Comparison of ENCODE assay signal across 15 mouse cellular contexts in genomic region chr8:61362301-61362913, GRCm38 (mm10).
DNase-seq lines count a peak whose midpoint lies in the region; ATAC-seq and TF ChIP-seq lines count a peak whose summit lies in the region.
"Had no signal": no experiment of that assay in that cellular context is flagged by ENCODE, and none has a peak within 500 bp of the region (broad histone marks: within the 10 kb centered on the region; RNA-seq: fewer than 3 reads in every experiment).

No protein-coding gene starts in this region.

- H3K27ac ChIP-seq in forebrain, embryonic 16.5 days (ENCODE audit: low read length) = no peak overlapping the region
- H3K27ac ChIP-seq in forebrain, embryonic 15.5 days (replicated peaks) = no peak overlapping the region
- H3K27ac ChIP-seq in lung, embryonic 14.5 days (ENCODE audit: low read depth) = peak overlapping the region; percentile 63
- no peak overlapping the region for H3K27ac ChIP-seq in stomach, embryonic 16.5 days (ENCODE audit: low read length)
- H3K27ac ChIP-seq in stomach, postnatal 0 days (replicated peaks) = no peak overlapping the region; the same call in 1 of the 2 replicates
- H3K27ac ChIP-seq: heart, embryonic 13.5 days; stomach, embryonic 15.5 days had no signal

- no peak overlapping the region for H3K4me3 ChIP-seq in forebrain, embryonic 16.5 days (replicated peaks; ENCODE audit: low read length)
- H3K4me3 ChIP-seq in forebrain, embryonic 15.5 days = no peak overlapping the region
- no peak overlapping the region for H3K4me3 ChIP-seq in lung, embryonic 14.5 days (ENCODE audit: low read depth, low read length)
- H3K4me3 ChIP-seq in stomach, embryonic 16.5 days (replicated peaks; ENCODE audit: low read length) = no peak overlapping the region
- no peak overlapping the region for H3K4me3 ChIP-seq in stomach, postnatal 0 days (ENCODE audit: low read depth, low read length)
- H3K4me3 ChIP-seq: heart, embryonic 13.5 days; stomach, embryonic 15.5 days had no signal

- H3K36me3 ChIP-seq in forebrain, embryonic 16.5 days (ENCODE audit: control insufficient read depth, insufficient read depth) = peaks cover 3% of the 10 kb centered on the region; the same call in 1 of the 2 replicates
- H3K36me3 ChIP-seq in forebrain, embryonic 15.5 days = peaks cover 11% of the 10 kb centered on the region
- H3K36me3 ChIP-seq in lung, embryonic 14.5 days (ENCODE audit: insufficient read depth) = peaks cover 42% of the 10 kb centered on the region
- H3K36me3 ChIP-seq in stomach, embryonic 16.5 days (ENCODE audit: control insufficient read depth, insufficient read depth, low read length) = peaks cover 3% of the 10 kb centered on the region; the same call in 1 of the 2 replicates
- no peaks in the 10 kb centered on the region; the same call in 1 of the 2 replicates for H3K36me3 ChIP-seq in stomach, postnatal 0 days (ENCODE audit: control insufficient read depth, insufficient read depth, low read length)

- no peaks in the 10 kb centered on the region for H3K9me3 ChIP-seq in forebrain, embryonic 16.5 days (ENCODE audit: control insufficient read depth, low read length)
- H3K9me3 ChIP-seq in forebrain, embryonic 15.5 days = no peaks in the 10 kb centered on the region
- no peaks in the 10 kb centered on the region for H3K9me3 ChIP-seq in lung, embryonic 14.5 days (ENCODE audit: low read depth, low read length)
- H3K9me3 ChIP-seq in stomach, embryonic 16.5 days (replicated peaks; ENCODE audit: control insufficient read depth, low read length) = no peaks in the 10 kb centered on the region
- H3K9me3 ChIP-seq in stomach, postnatal 0 days (ENCODE audit: control insufficient read depth, low read length) = no peaks in the 10 kb centered on the region
- H3K9me3 ChIP-seq: heart, embryonic 13.5 days; stomach, embryonic 15.5 days had no signal

- 72% methylated on average over 9 of the region's 9 CpGs for WGBS in forebrain, embryonic 16.5 days
- WGBS in forebrain, embryonic 15.5 days = 75% methylated on average over 9 of the region's 9 CpGs
- 66% methylated on average over 9 of the region's 9 CpGs for WGBS in lung, embryonic 14.5 days
- WGBS in stomach, embryonic 16.5 days = 56% methylated on average over 9 of the region's 9 CpGs
- 58% methylated on average over 9 of the region's 9 CpGs for WGBS in stomach, postnatal 0 days

- no peak overlapping the region for H3K9ac ChIP-seq in forebrain, embryonic 16.5 days (replicated peaks; ENCODE audit: low read depth, low read length)
- H3K9ac ChIP-seq in forebrain, embryonic 15.5 days (replicated peaks) = no peak overlapping the region
- no peak overlapping the region for H3K9ac ChIP-seq in lung, embryonic 14.5 days
- H3K9ac ChIP-seq in stomach, embryonic 16.5 days (ENCODE audit: low read length) = no peak overlapping the region
- H3K9ac ChIP-seq in stomach, postnatal 0 days (ENCODE audit: low read length) = no peak overlapping the region
- H3K9ac ChIP-seq: heart, embryonic 13.5 days; stomach, embryonic 15.5 days had no signal

- H3K4me2 ChIP-seq in forebrain, embryonic 16.5 days (ENCODE audit: low read length) = no peak overlapping the region
- no peak overlapping the region for H3K4me2 ChIP-seq in forebrain, embryonic 15.5 days (replicated peaks)
- H3K4me2 ChIP-seq in lung, embryonic 14.5 days = no peak overlapping the region
- no peak overlapping the region for H3K4me2 ChIP-seq in stomach, embryonic 16.5 days (ENCODE audit: low read depth, low read length)
- no peak overlapping the region for H3K4me2 ChIP-seq in stomach, postnatal 0 days (replicated peaks; ENCODE audit: low read depth)
- H3K4me2 ChIP-seq: heart, embryonic 13.5 days; stomach, embryonic 15.5 days had no signal

- H3K4me1 ChIP-seq in forebrain, embryonic 16.5 days (replicated peaks; ENCODE audit: control insufficient read depth, insufficient read depth, low read length) = no peaks in the 10 kb centered on the region; the same call in 1 of the 2 replicates
- H3K4me1 ChIP-seq in forebrain, embryonic 15.5 days = no peaks in the 10 kb centered on the region
- H3K4me1 ChIP-seq in lung, embryonic 14.5 days (ENCODE audit: insufficient read depth) = no peaks in the 10 kb centered on the region
- 0 out of 2 replicates have a peak, but pooled peaks cover 3% of the 10 kb centered on the region for H3K4me1 ChIP-seq in stomach, embryonic 16.5 days (ENCODE audit: control insufficient read depth, insufficient read depth, low read length)
- H3K4me1 ChIP-seq in stomach, postnatal 0 days (replicated peaks; ENCODE audit: control insufficient read depth, insufficient read depth) = no peaks in the 10 kb centered on the region
- H3K4me1 ChIP-seq: stomach, embryonic 15.5 days had no signal

- no peaks in the 10 kb centered on the region for H3K27me3 ChIP-seq in forebrain, embryonic 16.5 days (replicated peaks; ENCODE audit: control insufficient read depth, insufficient read depth, low read length)
- no peaks in the 10 kb centered on the region for H3K27me3 ChIP-seq in forebrain, embryonic 15.5 days
- no peaks in the 10 kb centered on the region for H3K27me3 ChIP-seq in lung, embryonic 14.5 days (ENCODE audit: insufficient read depth, low read length)
- H3K27me3 ChIP-seq in stomach, embryonic 16.5 days (ENCODE audit: control insufficient read depth, insufficient read depth, low read length) = no peaks in the 10 kb centered on the region
- no peaks in the 10 kb centered on the region for H3K27me3 ChIP-seq in stomach, postnatal 0 days (ENCODE audit: control insufficient read depth, insufficient read depth, low read length)
- H3K27me3 ChIP-seq: heart, embryonic 13.5 days; stomach, embryonic 15.5 days had no signal

- no peak for TF ChIP-seq EP300 in stomach, postnatal 0 days (optimal IDR thresholded peaks at IDR 0.05)

- DNase-seq in lung, embryonic 14.5 days = no peak
- no peak for DNase-seq in lung, postnatal 4 days
- no peak for DNase-seq in stomach, postnatal 0 days (ENCODE audit: low spot score)
- DNase-seq in right cerebral cortex, postnatal 4 days = no peak
- DNase-seq in right cerebral cortex, postnatal 36 days (ENCODE audit: low spot score in 2 of 2) = no peak
- DNase-seq: cerebellum, postnatal 10 days; kidney, adult 2 months; kidney, postnatal 14 days; right cerebral cortex, adult 18-20 months; spleen, adult 18-20 months had no signal

- no peak for TF ChIP-seq CTCF in lung, embryonic 14.5 days (IDR thresholded peaks at IDR 0.05; ENCODE audit: low read depth)
- TF ChIP-seq CTCF in stomach, postnatal 0 days (IDR thresholded peaks at IDR 0.05; ENCODE audit: low read depth) = no peak

- ATAC-seq in forebrain, embryonic 16.5 days = 0 out of 2 replicates have a peak, but pooled peaks have one; percentile 26
- no peak; the same call in 1 of the 2 replicates for ATAC-seq in forebrain, embryonic 15.5 days (replicated peaks)
- ATAC-seq in lung, embryonic 14.5 days (ENCODE audit: insufficient read depth) = peak; percentile 65; the same call in 1 of the 2 replicates
- ATAC-seq in stomach, embryonic 16.5 days (ENCODE audit: insufficient read depth, low FRiP score) = peak; percentile 50; the same call in 1 of the 2 replicates
- ATAC-seq in stomach, postnatal 0 days (ENCODE audit: low FRiP score, low TSS enrichment) = no peak

Comparison
In these comparisons a context has a peak if more than half of its experiments do, and no peak if none do; other contexts are left out.
1. ATAC-seq: peak in forebrain, embryonic 16.5 days (single experiment), lung, embryonic 14.5 days (single experiment) and stomach, embryonic 16.5 days (single experiment); none in forebrain, embryonic 15.5 days (single experiment) and stomach, postnatal 0 days (single experiment).